In genomic region chr11:105542129-105542528, GRCm38 (mm10) we compare ENCODE assay signal across 23 mouse cellular contexts. TPM values are rescaled to one million over a fixed set of nuclear protein-coding genes. Genes with fewer than 3 reads are reported as not detected.
A peak's percentile ranks its signal among the peaks of the same experiment; 100 is the strongest.
DNase-seq lines count a peak whose midpoint lies in the region; ATAC-seq and TF ChIP-seq lines count a peak whose summit lies in the region.
"Had no signal": no experiment of that assay in that cellular context is flagged by ENCODE, and none has a peak within 500 bp of the region (broad histone marks: within the 10 kb centered on the region; RNA-seq: fewer than 3 reads in every experiment).

No protein-coding gene starts in this region.

- TF ChIP-seq EP300 in MEL (IDR thresholded peaks at IDR 0.05; ENCODE audit: low read depth in 1 of 2, low read length in 2 of 2) = peak; percentile 6 to 34; a peak in 3 of 4 replicates

- peaks cover 6 to 18% of the 10 kb centered on the region in 2 experiments for H3K4me1 ChIP-seq in heart, embryonic 14.5 days (ENCODE audit: control insufficient read depth in 2 of 2, insufficient read depth in 2 of 2, low read length in 2 of 2)
- H3K4me1 ChIP-seq in MEL (ENCODE audit: control insufficient read depth in 1 of 2, insufficient read depth in 2 of 2, low read length in 2 of 2) = no peaks in the 10 kb centered on the region

- no peak overlapping the region for H3K4me2 ChIP-seq in heart, embryonic 14.5 days (ENCODE audit: low read length)
- H3K4me2 ChIP-seq in myocyte (ENCODE audit: low read depth) = peak overlapping the region; percentile 27
- H3K4me2 ChIP-seq: embryonic facial prominence, embryonic 12.5 days; embryonic facial prominence, embryonic 15.5 days; heart, embryonic 11.5 days; hindbrain, embryonic 12.5 days; hindbrain, embryonic 15.5 days had no signal

- no peaks in the 10 kb centered on the region for H3K27me3 ChIP-seq in heart, embryonic 14.5 days (ENCODE audit: control insufficient read depth, insufficient read depth, low read length)
- H3K27me3 ChIP-seq in MEL (ENCODE audit: control insufficient read depth in 1 of 2, insufficient read depth in 2 of 2, low read length in 2 of 2) = peaks cover 7 to 13% of the 10 kb centered on the region in 2 experiments
- no peaks in the 10 kb centered on the region for H3K27me3 ChIP-seq in myocyte (ENCODE audit: control insufficient read depth, insufficient read depth, insufficient read length)
- H3K27me3 ChIP-seq: embryonic facial prominence, embryonic 12.5 days; embryonic facial prominence, embryonic 15.5 days; hindbrain, embryonic 12.5 days; hindbrain, embryonic 15.5 days had no signal

- no peaks in the 10 kb centered on the region for H3K9me3 ChIP-seq in heart, embryonic 14.5 days (ENCODE audit: control insufficient read depth, low read length)
- no peaks in the 10 kb centered on the region for H3K9me3 ChIP-seq in MEL (replicated peaks; ENCODE audit: insufficient read depth, low read length)
- H3K9me3 ChIP-seq: embryonic facial prominence, embryonic 12.5 days; embryonic facial prominence, embryonic 15.5 days; hindbrain, embryonic 12.5 days; hindbrain, embryonic 15.5 days had no signal

- no peak overlapping the region for H3K4me3 ChIP-seq in heart, embryonic 14.5 days (ENCODE audit: control insufficient read depth in 1 of 2, insufficient read depth in 1 of 2, low read depth in 1 of 2, low read length in 2 of 2)
- no peak overlapping the region for H3K4me3 ChIP-seq in MEL (ENCODE audit: control insufficient read depth in 1 of 2, insufficient read depth in 1 of 2, low read depth in 2 of 2, low read length in 2 of 2)
- no peak overlapping the region for H3K4me3 ChIP-seq in myocyte
- H3K4me3 ChIP-seq: embryonic facial prominence, embryonic 12.5 days; embryonic facial prominence, embryonic 15.5 days; gastrocnemius, adult 2 months; hindbrain, embryonic 12.5 days; hindbrain, embryonic 15.5 days had no signal

- no peak for DNase-seq in heart, postnatal 4 days
- DNase-seq in 416B (ENCODE audit: low read depth) (peak; percentile 33), MEL (ENCODE audit: low read depth, low spot score) (peak; percentile 8)
- DNase-seq in layer of hippocampus, postnatal 36 days = no peak
- DNase-seq in right cerebral cortex, adult 2 months (ENCODE audit: low spot score in 2 of 2) = no peak
- DNase-seq: adrenal gland, postnatal 10 days; adrenal gland, postnatal 36 days; cerebellum, adult 18-20 months; cerebellum, adult 9-10 months; cerebellum, postnatal 14 days; forebrain, postnatal 0 days; gastrocnemius, adult 2 months; gastrocnemius, postnatal 14 days had no signal

- TF ChIP-seq RAD21 in MEL (IDR thresholded peaks at IDR 0.05; ENCODE audit: low read depth, low read length) = no peak

- no peak overlapping the region for H3K9ac ChIP-seq in heart, embryonic 14.5 days (ENCODE audit: low read length)
- no peak overlapping the region for H3K9ac ChIP-seq in MEL (ENCODE audit: control insufficient read depth, low read depth, low read length, poor library complexity, severe bottlenecking)
- H3K9ac ChIP-seq: embryonic facial prominence, embryonic 12.5 days; embryonic facial prominence, embryonic 15.5 days; forebrain, postnatal 0 days; hindbrain, embryonic 12.5 days; hindbrain, embryonic 15.5 days had no signal

- H3K79me2 ChIP-seq in MEL (ENCODE audit: control insufficient read depth, insufficient read depth, low read length, poor library complexity) (no peaks in the 10 kb centered on the region), myocyte (ENCODE audit: control insufficient read depth, insufficient read depth) (no peaks in the 10 kb centered on the region)

- no peak overlapping the region for H3ac ChIP-seq in myocyte (ENCODE audit: control insufficient read depth, insufficient read length)

- WGBS in heart, embryonic 14.5 days = 35% methylated on average over 1 of the region's 1 CpGs

- no peak for TF ChIP-seq POLR2A in MEL (IDR thresholded peaks at IDR 0.05; ENCODE audit: control insufficient read depth in 1 of 2, insufficient read depth in 1 of 2, low read depth in 1 of 2, low read length in 2 of 2, poor library complexity in 1 of 2)
- no peak for TF ChIP-seq POLR2A in myocyte (IDR thresholded peaks at IDR 0.05; ENCODE audit: insufficient read length, low read depth)

- ATAC-seq in heart, embryonic 14.5 days (ENCODE audit: insufficient number of reproducible peaks, insufficient read depth, low FRiP score, low read depth) = 0 out of 2 replicates have a peak, but pooled peaks have one; percentile 54
- ATAC-seq: activated CD4-positive, CD25-positive, alpha-beta regulatory T cell, adult 4 months; forebrain, embryonic 14.5 days; forebrain, postnatal 0 days; intestine, postnatal 0 days had no signal

- no peaks in the 10 kb centered on the region for H3K36me3 ChIP-seq in heart, embryonic 14.5 days (ENCODE audit: control insufficient read depth, insufficient read depth, low read length)
- H3K36me3 ChIP-seq in MEL (ENCODE audit: control insufficient read depth in 1 of 2, insufficient read depth in 2 of 2, low read length in 2 of 2) (no peaks in the 10 kb centered on the region), myocyte (ENCODE audit: control insufficient read depth, insufficient read depth) (no peaks in the 10 kb centered on the region)
- H3K36me3 ChIP-seq: embryonic facial prominence, embryonic 12.5 days; embryonic facial prominence, embryonic 15.5 days; hindbrain, embryonic 12.5 days; hindbrain, embryonic 15.5 days had no signal

- no peak for TF ChIP-seq CTCF in MEL (IDR thresholded peaks at IDR 0.05 in 2 of 3, conservative IDR thresholded peaks at IDR 0.05 in 1 of 3; ENCODE audit: control insufficient read depth in 1 of 3, insufficient read depth in 1 of 3, low read depth in 2 of 3, low read length in 3 of 3, poor library complexity in 1 of 3, severe bottlenecking in 1 of 3)

- H3K27ac ChIP-seq in heart, embryonic 14.5 days (replicated peaks in 1 of 2; ENCODE audit: control insufficient read depth in 1 of 2, insufficient read depth in 1 of 2, low read depth in 2 of 2, low read length in 2 of 2) = 0 out of 4 replicates have a peak overlapping the region, but pooled peaks of 1 of the 2 experiments have one; percentile 14
- H3K27ac ChIP-seq in MEL (ENCODE audit: control insufficient read depth, low read depth, low read length) = no peak overlapping the region
- H3K27ac ChIP-seq: embryonic facial prominence, embryonic 12.5 days; embryonic facial prominence, embryonic 15.5 days; gastrocnemius, adult 2 months; hindbrain, embryonic 12.5 days; hindbrain, embryonic 15.5 days had no signal

TF ChIP-seq in MEL, 35 proteins besides CTCF, POLR2A, EP300 and RAD21 (continues in another document):
- TF ChIP-seq ZNF384 (IDR thresholded peaks at IDR 0.05; ENCODE audit: low read depth, low read length) (no peak), CHD1 (IDR thresholded peaks at IDR 0.05; ENCODE audit: low read depth, low read length) (no peak), MAFK (IDR thresholded peaks at IDR 0.05; ENCODE audit: borderline replicate concordance, low read depth, low read length) (no peak), NRF1 (IDR thresholded peaks at IDR 0.05; ENCODE audit: insufficient read depth, low read depth, low read length, poor library complexity, severe bottlenecking) (no peak), POLR2AphosphoS5 (IDR thresholded peaks at IDR 0.05; ENCODE audit: borderline replicate concordance, low read depth, low read length) (no peak), SMC3 (IDR thresholded peaks at IDR 0.05; ENCODE audit: low read depth, low read length) (no peak), USF1 (IDR thresholded peaks at IDR 0.05; ENCODE audit: low read depth, low read length) (no peak), MAX (IDR thresholded peaks at IDR 0.05; ENCODE audit: low read length) (no peak), ZC3H11A (IDR thresholded peaks at IDR 0.05; ENCODE audit: low read depth, low read length) (no peak), RCOR1 (IDR thresholded peaks at IDR 0.05; ENCODE audit: low read depth, low read length) (peak; percentile 60), TAL1 (IDR thresholded peaks at IDR 0.05; ENCODE audit: low read length) (peak; percentile 27; the same call in 1 of the 2 replicates), JUND (IDR thresholded peaks at IDR 0.05; ENCODE audit: low read depth, low read length) (no peak), GATA1 (IDR thresholded peaks at IDR 0.05; ENCODE audit: low read depth, low read length) (peak; percentile 46), ETS1 (IDR thresholded peaks at IDR 0.05; ENCODE audit: low read depth, low read length) (no peak), MYC (IDR thresholded peaks at IDR 0.05; ENCODE audit: low read depth, low read length) (no peak)

TF ChIP-seq in myocyte, 11 proteins besides CTCF, POLR2A, EP300 and RAD21:
- TF ChIP-seq REST (IDR thresholded peaks at IDR 0.05; ENCODE audit: insufficient read depth, insufficient read length) = no peak
- TF ChIP-seq MYOD1 (IDR thresholded peaks at IDR 0.05; ENCODE audit: control insufficient read depth in 1 of 3, insufficient read length in 2 of 3, low read depth in 2 of 3) = peak in 2 of 3 experiments; percentile 43 to 57

RNA-seq across cellular contexts. Expression of gene Tanc2, which starts 47.7 kb away (rescaled TPM):
- polyA plus RNA-seq in heart, embryonic 14.5 days (2014; fragmentation: Nextera tagmentation; extraction: Ambion mirVana) = 24.1 and 26.2 TPM in 2 replicates
- total RNA-seq in heart, postnatal 4 days (2021) = 10 to 100 TPM; 59.6 to 61.4 TPM
- 0.03 and 0.04 TPM in 2 replicates for total RNA-seq in MEL (2012; rRNA removed)
- under 1 TPM in 1 of 2 experiments, not detected in 1; 0.18 TPM for polyA plus RNA-seq in MEL (2012; ENCODE audit: insufficient read depth in 1 of 2, insufficient read length in 2 of 2, low read depth in 1 of 2, low replicate concordance in 2 of 2, missing spikeins in 1 of 2)
- polyA plus RNA-seq in myocyte (2012; fragmentation: generic; extraction: Trizol) = 8.0 TPM
- 100 to 1,000 TPM; 145 to 164 TPM for total RNA-seq in layer of hippocampus, postnatal 36 days (2021)

Comparison
In these comparisons a context has a peak if more than half of its experiments do, and no peak if none do; other contexts are left out.
1. DNase-seq: peak in 416B (single experiment) and MEL (single experiment); none in heart, postnatal 4 days (single experiment), layer of hippocampus, postnatal 36 days (0 of 2) and right cerebral cortex, adult 2 months (0 of 2).
2. RNA of gene Tanc2, which starts 47.7 kb away (total RNA-seq): 145 to 164 TPM in layer of hippocampus, postnatal 36 days and 59.6 to 61.4 TPM in heart, postnatal 4 days; 0.03 to 0.04 TPM in MEL; every median in the first group is over 10 times any median in the second.